Mouse (Mus musculus) mouse embryonic stem cell (cell line): ENCODE measurements around the gene Arl6.

Experiments
- in situ Hi-C, 2 experiments: fragments of 300-500 bp; cut with MboI; formaldehyde crosslinking; loops; 1 replicate in 1 of 2; 3 replicates in 1 of 2; pipeline ENCODE4 v1.14.3; 2019 to 2020; ENCODE audit warnings: low sequenced_read_pairs in 2 of 2, low pct_unique_long_range_greater_than_20kb in 1 of 2, mixed read lengths in 1 of 2; ENCODE audit not compliant: unreplicated experiment in 1 of 2

Arl6 gene

DNA sequence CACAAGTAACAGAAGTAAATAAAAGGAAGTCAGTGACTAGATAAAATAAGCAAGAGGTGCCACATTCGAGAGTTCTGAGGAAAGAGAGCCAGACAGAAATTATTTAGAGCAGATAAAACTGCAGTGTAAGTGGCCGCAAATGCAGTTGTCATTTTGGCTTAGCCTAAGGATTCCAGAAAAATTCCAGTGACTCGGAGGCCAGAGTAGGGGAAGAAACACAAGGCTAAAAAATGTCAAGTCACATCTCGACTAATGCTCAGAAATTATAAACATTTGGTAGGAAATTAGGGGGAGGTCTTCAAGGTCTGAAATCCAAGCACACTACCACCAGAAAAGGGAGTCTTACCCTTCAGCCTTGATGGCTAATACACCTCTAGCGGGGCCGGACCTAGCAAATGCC lies 48.4 kb downstream of the Arl6 start:
- in situ Hi-C loops: no loop called here

DNA sequence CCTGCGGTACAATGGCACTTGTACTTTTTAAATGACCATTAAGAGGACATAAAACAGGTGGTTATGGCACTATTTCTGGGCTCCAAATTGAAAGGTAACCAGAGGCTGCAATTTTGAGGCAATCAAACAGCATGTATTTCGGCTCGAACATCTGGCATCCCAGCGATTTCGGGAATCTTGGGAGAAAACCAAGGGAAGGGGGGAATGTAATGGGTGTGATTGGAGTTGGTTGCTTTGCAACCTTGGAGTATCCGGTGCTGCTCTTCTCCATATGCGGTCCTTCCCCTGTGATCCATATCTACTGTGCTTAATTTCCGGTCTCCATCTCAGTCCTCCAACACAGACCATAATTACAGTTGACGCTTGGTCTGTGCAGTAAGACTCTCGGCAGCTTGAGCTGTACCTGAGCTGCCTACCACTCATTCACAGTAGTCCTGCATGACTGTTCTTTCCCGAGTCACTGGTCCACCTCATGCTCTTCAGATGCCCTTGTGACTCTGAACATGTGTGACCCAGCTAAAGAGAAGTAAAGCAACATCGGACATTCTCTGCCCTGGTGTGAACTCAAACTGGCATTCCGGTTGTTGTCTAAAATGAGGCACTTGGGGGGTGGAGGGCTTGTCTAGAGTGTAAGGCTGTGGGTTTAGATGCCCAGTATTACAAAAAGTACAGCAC lies 50.7 kb downstream of the Arl6 start:
- in situ Hi-C loops: no loop called here

DNA sequence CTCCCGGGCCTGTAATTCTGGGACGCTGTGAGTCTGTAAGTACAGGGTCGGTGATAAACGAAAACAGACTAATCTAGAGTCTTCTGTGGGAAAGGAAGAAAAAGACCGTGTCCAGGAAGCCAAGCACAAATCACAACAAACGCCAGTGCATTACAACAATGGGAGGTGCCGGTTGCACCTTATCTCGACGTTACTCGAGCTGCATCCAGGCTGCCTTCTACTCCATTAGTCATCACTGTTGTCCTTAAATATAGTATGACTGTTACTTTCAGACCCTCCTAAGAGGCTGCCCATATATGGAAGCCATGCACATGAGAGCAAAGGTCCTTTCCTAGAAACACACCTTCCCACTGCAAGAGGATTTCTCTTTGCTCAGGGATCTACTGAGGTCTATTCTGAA lies 51.4 kb downstream of the Arl6 start:
- in situ Hi-C loops: no loop called here

DNA sequence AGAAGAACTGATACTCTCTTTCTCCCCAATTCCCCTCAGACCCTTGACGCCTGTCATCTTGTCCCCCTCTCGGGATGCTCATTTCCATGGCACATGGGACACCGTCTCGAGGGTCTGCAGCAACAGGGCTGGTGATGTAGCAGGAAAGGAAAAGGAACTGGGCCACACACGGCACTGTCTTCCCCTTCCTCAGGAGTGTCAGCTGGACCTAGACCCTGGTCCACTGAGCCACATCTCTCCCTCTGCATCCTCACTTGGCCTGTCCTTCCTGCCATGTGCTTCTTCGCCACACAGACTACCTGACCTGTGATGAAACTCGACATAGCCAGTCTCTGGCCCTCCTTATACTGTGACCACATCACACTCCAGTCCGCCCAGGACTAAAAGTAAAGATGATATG lies 52.3 kb downstream of the Arl6 start:
- in situ Hi-C loops: no loop called here

DNA sequence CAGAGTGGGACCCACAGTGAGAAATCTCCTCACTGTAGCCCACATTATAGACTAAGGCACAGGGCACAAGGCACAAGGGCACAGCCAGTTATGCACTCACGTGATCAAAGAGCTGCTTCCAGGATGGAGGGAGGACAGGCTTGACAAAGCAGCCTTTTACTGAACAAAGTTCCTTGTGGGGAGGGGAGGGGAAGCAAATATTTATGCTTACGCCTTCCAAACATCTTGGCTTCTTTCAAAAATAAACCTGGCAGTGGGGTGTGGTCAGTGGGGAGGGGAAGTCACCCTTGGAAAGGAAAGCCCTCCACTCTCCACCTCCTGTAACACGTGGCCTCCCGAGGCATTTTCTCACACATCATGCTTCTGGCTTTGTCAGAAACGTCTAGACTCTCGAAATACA lies 52.9 kb downstream of the Arl6 start:
- in situ Hi-C loops: no loop called here

DNA sequence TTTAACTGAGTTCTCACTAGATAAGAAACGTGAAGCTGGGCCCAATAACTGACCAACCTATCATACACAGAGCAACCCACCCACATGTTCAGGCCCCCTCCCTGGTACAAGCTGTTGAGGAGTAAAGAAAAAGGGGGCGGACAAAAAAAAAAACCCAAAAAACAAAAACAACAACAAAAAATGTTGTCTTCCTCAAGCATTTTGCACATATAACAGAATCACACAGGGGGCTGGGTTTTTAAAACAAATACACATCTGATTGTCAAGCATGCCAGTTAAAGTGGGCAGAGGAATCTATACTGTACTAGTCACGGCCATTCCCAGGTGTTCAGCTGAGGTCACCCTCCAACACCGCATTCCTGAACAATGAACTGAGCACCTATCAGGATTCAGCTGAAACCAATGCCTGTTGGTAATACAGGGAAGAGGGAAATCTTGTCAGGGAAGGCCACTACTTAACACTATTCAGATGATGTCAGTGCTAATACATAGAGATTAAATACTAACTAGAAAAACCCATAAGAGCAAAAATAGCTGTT lies 53.4 kb downstream of the Arl6 start:
- in situ Hi-C loops: no loop called here

DNA sequence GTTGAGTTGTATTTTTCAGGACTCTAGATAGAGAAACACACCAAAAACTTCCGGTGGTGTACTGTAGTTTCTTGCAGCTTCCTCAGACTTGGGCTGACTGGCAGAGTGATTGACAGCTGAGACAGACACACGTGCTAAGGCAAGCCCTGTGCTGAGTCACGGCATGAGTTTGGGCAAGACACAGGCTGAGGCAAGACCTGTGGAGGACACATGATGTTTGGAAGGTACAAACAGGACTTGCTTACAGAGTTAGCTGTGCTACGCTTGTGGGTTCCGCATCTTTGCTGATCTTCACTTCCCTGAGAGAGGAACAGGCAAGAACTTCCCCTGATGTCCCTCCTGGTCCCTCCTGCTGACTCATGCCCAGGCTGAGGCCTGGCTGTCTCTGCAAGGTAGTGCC lies 55.7 kb downstream of the Arl6 start:
- in situ Hi-C loops: no loop called here

DNA sequence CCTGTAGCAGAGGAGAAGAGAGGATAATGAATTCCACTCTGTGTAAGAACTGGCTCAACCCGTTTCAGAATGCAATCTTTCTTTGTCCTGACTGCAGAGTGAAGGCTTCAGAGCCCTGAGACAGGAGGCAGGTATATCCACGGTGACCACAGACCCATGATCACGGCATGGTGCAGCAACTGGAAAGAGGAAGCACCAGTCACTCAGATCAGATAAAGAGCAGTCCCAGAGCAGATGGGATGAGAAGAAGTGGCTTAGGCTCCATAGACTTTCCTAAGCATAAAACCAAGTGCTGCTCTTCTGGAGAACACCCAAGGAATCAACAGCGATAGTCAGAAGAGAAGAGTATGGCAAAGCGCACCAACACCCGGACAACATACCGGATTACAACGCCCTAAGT lies 60.0 kb downstream of the Arl6 start:
- in situ Hi-C loops: no loop called here

DNA sequence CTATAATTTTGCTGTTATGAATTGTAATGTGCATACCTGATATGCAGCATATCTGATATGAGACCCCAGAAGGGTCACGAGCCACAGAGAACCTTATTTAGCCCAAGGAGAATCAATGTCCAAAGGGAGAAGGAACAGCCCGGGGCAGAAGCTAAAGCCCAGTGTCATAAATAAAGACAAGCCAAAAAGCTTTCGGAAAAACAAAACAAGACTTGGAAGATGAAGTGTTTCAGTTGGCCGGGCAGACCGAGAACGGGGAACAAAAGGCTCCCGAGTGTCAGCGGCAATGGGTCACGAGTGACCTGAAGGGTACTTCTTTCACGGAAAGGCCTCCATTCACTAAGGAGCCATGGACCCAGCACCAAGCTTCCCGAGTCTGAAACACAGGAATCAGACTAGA lies 65.2 kb downstream of the Arl6 start:
- in situ Hi-C loops: no loop called here

DNA sequence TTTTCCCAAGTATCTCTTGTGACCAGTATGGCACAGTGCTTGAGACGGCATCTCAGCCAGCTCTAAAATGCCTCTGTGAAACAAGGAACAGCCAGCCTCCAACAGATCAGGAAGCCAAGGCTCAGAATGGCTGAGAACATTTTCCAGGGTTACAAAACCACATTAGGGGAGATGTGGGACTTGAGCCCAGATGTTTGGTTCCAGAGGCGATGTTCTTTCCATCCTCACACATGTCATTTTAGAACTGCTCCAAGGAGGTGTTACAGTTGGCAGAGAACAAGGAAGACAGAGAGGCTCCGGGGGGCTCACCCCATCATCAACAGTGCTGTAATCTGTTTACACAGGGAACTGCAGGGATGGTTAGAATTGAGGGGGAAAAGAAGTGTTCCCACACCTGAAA lies 66.5 kb downstream of the Arl6 start:
- in situ Hi-C loops: no loop called here

DNA sequence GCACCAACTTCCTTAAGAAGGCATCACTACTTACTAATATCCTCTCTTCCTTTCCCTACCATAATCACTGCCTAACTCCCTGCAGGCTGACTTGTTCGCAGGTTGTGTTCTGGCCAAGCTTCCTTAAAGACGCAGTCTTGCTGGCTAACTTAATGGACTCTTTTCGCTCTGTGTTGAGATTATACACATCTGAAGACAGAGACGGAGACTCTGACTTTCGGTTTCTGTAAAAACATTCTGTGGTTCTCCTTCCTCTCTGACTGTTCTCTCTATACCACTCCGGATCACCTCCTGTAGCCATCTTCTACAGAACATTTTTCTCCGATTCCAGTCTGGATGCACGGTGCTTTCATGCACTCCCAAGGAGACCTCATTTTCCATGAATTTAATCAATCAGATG lies 68.4 kb downstream of the Arl6 start:
- in situ Hi-C loops: no loop called here

DNA sequence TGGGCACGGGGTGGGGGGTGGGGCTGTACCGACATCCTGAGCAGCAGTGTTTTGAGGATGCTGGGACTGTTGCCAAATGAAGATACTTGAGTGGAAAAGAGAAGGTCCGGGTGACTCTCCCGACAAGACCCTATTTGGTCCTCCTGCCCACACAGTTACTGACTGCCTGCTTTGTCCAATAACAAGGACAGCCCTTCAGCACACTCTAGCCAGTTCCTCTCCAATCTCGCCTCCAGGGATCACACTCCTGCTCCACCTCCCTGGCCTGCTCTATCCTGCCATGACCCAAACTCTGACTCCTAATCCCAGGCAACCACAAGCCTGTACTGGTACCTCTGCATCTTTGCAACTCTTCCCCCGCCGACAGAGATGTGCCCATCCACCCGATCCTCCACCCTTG lies 69.4 kb downstream of the Arl6 start:
- in situ Hi-C loops: no loop called here

DNA sequence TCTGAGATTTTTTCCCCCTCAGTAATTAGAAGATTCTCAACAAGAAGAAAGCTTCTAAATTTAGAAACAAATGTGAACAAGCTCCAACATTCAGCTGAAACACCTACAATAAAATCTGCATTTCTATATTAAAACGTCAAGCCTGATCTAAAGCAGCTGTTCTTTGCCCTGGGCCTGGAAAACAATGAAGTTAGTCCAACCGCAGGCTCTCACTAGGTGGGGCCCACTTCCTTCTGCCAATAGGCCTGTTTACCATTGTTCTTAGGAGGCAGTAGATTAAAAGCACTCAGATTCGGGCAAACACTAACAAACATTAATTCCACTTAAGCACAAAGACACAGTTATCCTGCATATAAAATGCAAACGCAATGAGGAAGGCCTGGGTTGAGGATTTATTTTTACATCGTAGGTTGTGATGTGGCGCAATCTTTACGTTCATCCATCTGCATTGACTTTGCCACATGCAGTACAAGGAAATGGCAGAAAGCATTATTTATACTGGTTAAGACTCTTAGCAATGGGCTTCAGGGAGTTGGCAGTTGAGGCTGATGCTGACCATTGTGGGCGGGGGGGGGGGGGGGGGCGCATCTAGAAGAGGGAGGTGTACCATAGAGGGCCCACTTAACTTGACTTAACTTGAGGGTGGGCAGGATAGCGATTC lies 71.3 kb downstream of the Arl6 start:
- in situ Hi-C loops: no loop called here

DNA sequence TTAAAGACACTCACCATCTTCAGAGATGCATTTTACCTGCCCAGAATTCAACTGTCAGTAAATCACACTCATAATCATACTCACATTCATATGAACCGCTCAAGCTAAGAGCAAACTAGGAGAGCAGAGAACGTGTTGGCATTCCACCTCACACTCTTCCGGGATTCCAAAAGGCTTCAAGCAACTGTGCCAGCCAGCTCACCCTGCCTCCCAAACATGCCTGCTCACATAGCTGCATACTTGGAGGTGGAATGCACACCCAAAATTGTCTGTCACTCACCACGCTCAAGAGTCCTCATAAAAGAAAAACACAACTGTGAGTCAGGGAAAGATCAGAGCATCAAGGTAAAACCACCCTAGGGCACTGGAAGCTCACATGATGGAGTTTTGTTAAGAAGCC lies 72.8 kb downstream of the Arl6 start:
- in situ Hi-C loops: no loop called here

DNA sequence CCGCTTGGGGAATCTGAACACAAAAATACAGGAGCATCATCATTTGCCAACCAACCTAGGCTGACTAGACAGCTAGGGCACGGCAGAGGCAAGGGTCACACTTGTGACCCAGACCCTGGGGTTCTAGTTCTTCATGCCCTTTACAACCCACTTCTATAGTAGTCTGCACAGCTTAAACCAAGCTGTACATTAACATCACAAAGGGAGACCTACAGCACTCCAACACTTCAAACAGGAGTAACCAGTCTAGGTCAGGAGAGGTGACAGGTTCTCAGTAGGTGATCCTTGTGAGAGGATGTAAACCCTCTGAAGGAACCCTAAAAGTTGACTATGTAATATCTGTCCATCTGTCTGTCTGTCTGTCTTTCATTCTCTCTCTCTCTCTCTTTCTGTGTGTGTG lies 73.6 kb downstream of the Arl6 start:
- in situ Hi-C loops: no loop called here

DNA sequence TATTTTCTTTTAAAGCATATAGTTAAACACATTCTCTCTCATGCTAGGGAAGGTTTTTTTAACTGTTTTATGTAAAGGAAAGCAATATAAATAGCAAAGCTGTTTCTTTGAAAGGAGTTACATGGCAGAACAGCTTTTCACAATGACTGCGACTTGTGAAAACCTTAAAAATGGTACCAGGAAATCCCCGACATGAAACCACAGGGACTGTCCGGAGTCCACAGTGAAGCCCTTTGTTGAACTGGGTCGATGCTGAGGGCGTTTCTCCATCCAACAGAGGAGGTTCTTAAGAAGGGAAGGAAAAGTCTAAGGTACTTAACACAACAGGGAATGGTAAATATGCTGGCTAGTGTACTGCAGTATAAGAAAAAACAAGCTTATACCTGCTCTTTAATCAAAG lies 75.2 kb downstream of the Arl6 start:
- in situ Hi-C loops: no loop called here
